Comparison of ENCODE assay signal across 8 mouse cellular contexts in genomic region chr5:146983216-146983615, GRCm38 (mm10). TPM values are rescaled to one million over a fixed set of nuclear protein-coding genes. Genes with fewer than 3 reads are reported as not detected.
A peak's percentile ranks its signal among the peaks of the same experiment; 100 is the strongest.
DNase-seq lines count a peak whose midpoint lies in the region; ATAC-seq and TF ChIP-seq lines count a peak whose summit lies in the region.

No protein-coding gene starts in this region.

- no peak for TF ChIP-seq EP300 in heart, postnatal 0 days (IDR thresholded peaks at IDR 0.05; ENCODE audit: low read depth)

- WGBS in forebrain, embryonic 11.5 days = 10% methylated on average over 8 of the region's 8 CpGs
- 9% methylated on average over 8 of the region's 8 CpGs for WGBS in forebrain, embryonic 16.5 days
- 7% methylated on average over 8 of the region's 8 CpGs for WGBS in heart, postnatal 0 days

- H3K36me3 ChIP-seq in forebrain, embryonic 11.5 days (ENCODE audit: control insufficient read depth, insufficient read depth, low read length) = no peaks in the 10 kb centered on the region
- H3K36me3 ChIP-seq in forebrain, embryonic 16.5 days (ENCODE audit: control insufficient read depth, insufficient read depth) = no peaks in the 10 kb centered on the region
- no peaks in the 10 kb centered on the region for H3K36me3 ChIP-seq in heart, postnatal 0 days (replicated peaks; ENCODE audit: control insufficient read depth, insufficient read depth, low read length)

- no peak overlapping the region for H3K4me3 ChIP-seq in forebrain, embryonic 11.5 days (ENCODE audit: low read depth, low read length)
- H3K4me3 ChIP-seq in forebrain, embryonic 16.5 days (replicated peaks; ENCODE audit: low read length) = no peak overlapping the region
- no peak overlapping the region for H3K4me3 ChIP-seq in heart, postnatal 0 days (ENCODE audit: low read depth, low read length)

- no peaks in the 10 kb centered on the region; the same call in 1 of the 2 replicates for H3K4me1 ChIP-seq in forebrain, embryonic 11.5 days (replicated peaks; ENCODE audit: control insufficient read depth, insufficient read depth, low read length)
- H3K4me1 ChIP-seq in forebrain, embryonic 16.5 days (replicated peaks; ENCODE audit: control insufficient read depth, insufficient read depth, low read length) = peaks cover 14% of the 10 kb centered on the region
- H3K4me1 ChIP-seq in heart, postnatal 0 days (ENCODE audit: control insufficient read depth, insufficient read depth) = no peaks in the 10 kb centered on the region

- H3K9ac ChIP-seq in forebrain, embryonic 11.5 days (ENCODE audit: low read length) = no peak overlapping the region
- H3K9ac ChIP-seq in forebrain, embryonic 16.5 days (replicated peaks; ENCODE audit: low read depth, low read length) = no peak overlapping the region
- no peak overlapping the region for H3K9ac ChIP-seq in heart, postnatal 0 days (replicated peaks; ENCODE audit: low read depth, low read length)

- peak; percentile 83 for DNase-seq in forebrain, embryonic 11.5 days (ENCODE audit: low spot score)
- DNase-seq in ZHBTc4 (ENCODE audit: low read depth, low spot score) = peak; percentile 87
- peak; percentile 58 for DNase-seq in heart, postnatal 0 days (ENCODE audit: low spot score)
- DNase-seq in layer of hippocampus, postnatal 14 days (ENCODE audit: low spot score in 2 of 2) = peak; percentile 30 to 60
- DNase-seq in mesoderm, embryonic 11.5 days (ENCODE audit: low read depth, low spot score) = peak; percentile 71
- DNase-seq in spleen, adult 18-20 months = peak; percentile 15 to 58

- peak; percentile 86 for TF ChIP-seq CTCF in heart, postnatal 0 days (IDR thresholded peaks at IDR 0.05; ENCODE audit: low read depth)

- H3K4me2 ChIP-seq in forebrain, embryonic 11.5 days (ENCODE audit: low read depth, low read length, severe bottlenecking) = no peak overlapping the region
- no peak overlapping the region for H3K4me2 ChIP-seq in forebrain, embryonic 16.5 days (ENCODE audit: low read length)
- H3K4me2 ChIP-seq in heart, postnatal 0 days (ENCODE audit: low read depth, low read length) = no peak overlapping the region

- H3K9me3 ChIP-seq in forebrain, embryonic 11.5 days (ENCODE audit: control insufficient read depth, low read length) = no peaks in the 10 kb centered on the region
- no peaks in the 10 kb centered on the region for H3K9me3 ChIP-seq in forebrain, embryonic 16.5 days (ENCODE audit: control insufficient read depth, low read length)
- H3K9me3 ChIP-seq in heart, postnatal 0 days (replicated peaks; ENCODE audit: control insufficient read depth, low read length) = no peaks in the 10 kb centered on the region

- peaks cover 3% of the 10 kb centered on the region for H3K27me3 ChIP-seq in forebrain, embryonic 11.5 days (ENCODE audit: control insufficient read depth, insufficient read depth, low read length)
- peaks cover 17% of the 10 kb centered on the region for H3K27me3 ChIP-seq in forebrain, embryonic 16.5 days (replicated peaks; ENCODE audit: control insufficient read depth, insufficient read depth, low read length)
- peaks cover 19% of the 10 kb centered on the region; the same call in 1 of the 2 replicates for H3K27me3 ChIP-seq in heart, postnatal 0 days (ENCODE audit: control insufficient read depth, insufficient read depth, low read length)

- 0 out of 2 replicates have a peak, but pooled peaks have one; percentile 19 for ATAC-seq in forebrain, embryonic 11.5 days (replicated peaks; ENCODE audit: low FRiP score)
- ATAC-seq in forebrain, embryonic 16.5 days = no peak
- peak; percentile 85 for ATAC-seq in common myeloid progenitor, adult 5-6 weeks (replicated peaks; ENCODE audit: low read depth, poor library complexity, severe bottlenecking)
- ATAC-seq in heart, postnatal 0 days (ENCODE audit: insufficient read depth, low read depth) = no peak

- H3K27ac ChIP-seq in forebrain, embryonic 11.5 days (ENCODE audit: low read depth, low read length) = no peak overlapping the region
- H3K27ac ChIP-seq in forebrain, embryonic 16.5 days (ENCODE audit: low read length) = no peak overlapping the region
- H3K27ac ChIP-seq in heart, postnatal 0 days (ENCODE audit: low read depth) = no peak overlapping the region

RNA-seq across cellular contexts. Expression of gene Mtif3, which starts 19.6 kb away (rescaled TPM):
- polyA plus RNA-seq in forebrain, embryonic 11.5 days (2014; fragmentation: Nextera tagmentation; extraction: Ambion mirVana) = 21.6 and 25.0 TPM in 2 replicates
- 28.7 and 31.6 TPM in 2 replicates for polyA plus RNA-seq in forebrain, embryonic 16.5 days (2015; fragmentation: Nextera tagmentation; extraction: Ambion mirVana)
- 25.1 and 27.8 TPM in 2 replicates for total RNA-seq in common myeloid progenitor, adult 5-6 weeks (2017)
- 4.2 and 4.3 TPM in 2 replicates for total RNA-seq in heart, postnatal 0 days (2014; rRNA removed; ENCODE audit: low replicate concordance)
- 21.2 and 26.6 TPM in 2 replicates for polyA plus RNA-seq in heart, postnatal 0 days (2015; fragmentation: Nextera tagmentation; extraction: Ambion mirVana)
- total RNA-seq in layer of hippocampus, postnatal 14 days (2021) = 10 to 100 TPM; 18.1 to 19.3 TPM

RNA-seq across cellular contexts. Expression of gene Gtf3a, which starts 34.8 kb away (rescaled TPM):
- polyA plus RNA-seq in forebrain, embryonic 11.5 days (2014; fragmentation: Nextera tagmentation; extraction: Ambion mirVana) = 117 and 125 TPM in 2 replicates
- 118 and 123 TPM in 2 replicates for polyA plus RNA-seq in forebrain, embryonic 16.5 days (2015; fragmentation: Nextera tagmentation; extraction: Ambion mirVana)
- total RNA-seq in common myeloid progenitor, adult 5-6 weeks (2017) = 144 and 171 TPM in 2 replicates
- total RNA-seq in heart, postnatal 0 days (2014; rRNA removed; ENCODE audit: low replicate concordance) = 41.8 and 52.4 TPM in 2 replicates
- 57.4 and 57.6 TPM in 2 replicates for polyA plus RNA-seq in heart, postnatal 0 days (2015; fragmentation: Nextera tagmentation; extraction: Ambion mirVana)
- 10 to 100 TPM; 23.5 to 26.5 TPM for total RNA-seq in layer of hippocampus, postnatal 14 days (2021)

Comparison
In these comparisons a context has a peak if more than half of its experiments do, and no peak if none do; other contexts are left out.
1. ATAC-seq: peak in forebrain, embryonic 11.5 days (single experiment) and common myeloid progenitor, adult 5-6 weeks (single experiment); none in forebrain, embryonic 16.5 days (single experiment) and heart, postnatal 0 days (single experiment).
2. DNase-seq: peak in every context shown above with its lines; median percentile 87 in ZHBTc4; 83 in forebrain, embryonic 11.5 days; 71 in mesoderm, embryonic 11.5 days; 58 in heart, postnatal 0 days; 45 in layer of hippocampus, postnatal 14 days; 36 in spleen, adult 18-20 months.